Mouse (Mus musculus): Measurements from ENCODE around the gene Rasa4.

DNA sequence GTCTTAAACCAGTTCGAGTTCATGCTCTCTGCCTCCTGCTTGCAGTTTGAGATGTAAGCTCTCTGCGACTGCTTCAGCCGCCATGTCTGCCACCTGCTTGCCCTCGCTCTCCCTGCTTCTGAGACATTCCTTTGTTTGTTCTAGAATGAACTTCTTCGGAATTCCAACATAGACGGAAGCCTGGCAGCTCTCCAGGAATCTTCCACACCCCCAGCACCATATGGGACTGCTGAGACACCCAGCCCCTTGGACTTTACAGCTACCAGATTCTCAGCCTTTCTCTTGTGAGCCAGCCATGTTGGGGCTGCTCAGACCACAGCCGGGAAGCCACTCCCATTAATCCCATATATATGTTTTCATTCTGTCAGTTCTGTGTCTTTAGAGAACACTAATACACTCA lies 7.4 kb upstream of the Rasa4 start:
- TF ChIP-seq CTCF (IDR thresholded peaks at IDR 0.05; ENCODE audit: borderline replicate concordance, insufficient read depth, low read length) (no peak), POLR2A (IDR thresholded peaks at IDR 0.05; ENCODE audit: low read depth, low read length) (no peak)
